Mouse (Mus musculus): ENCODE results near the gene Selenof. TPM values are rescaled to one million over a fixed set of nuclear protein-coding genes. Genes with fewer than 3 reads are reported as not detected.
A peak's percentile ranks its signal among the peaks of the same experiment; 100 is the strongest.

Selenof gene
- polyA plus RNA-seq, 1 experiment from 2014 or later, result 470 TPM

- H3K27ac ChIP-seq (ENCODE audit: low read length), result no peak overlapping the region
- WGBS, result 91% methylated on average over 7 of the region's 7 CpGs
- H3K4me3 ChIP-seq (ENCODE audit: low read length), result no peak overlapping the region
- no peaks in the 10 kb centered on the region for H3K9me3 ChIP-seq (replicated peaks; ENCODE audit: control insufficient read depth, low read length)
- H3K9ac ChIP-seq (ENCODE audit: low read length), result no peak overlapping the region
- H3K36me3 ChIP-seq (ENCODE audit: control insufficient read depth, insufficient read depth), result no peaks in the 10 kb centered on the region
- H3K27me3 ChIP-seq (ENCODE audit: control insufficient read depth, insufficient read depth, low read length), result no peaks in the 10 kb centered on the region
- ATAC-seq (replicated peaks; ENCODE audit: extremely low read depth, insufficient read depth, low FRiP score), result no peak
- peaks cover 21% of the 10 kb centered on the region for H3K4me1 ChIP-seq (ENCODE audit: control insufficient read depth, insufficient read depth, low read length)
- no peak overlapping the region for H3K4me2 ChIP-seq (ENCODE audit: low read depth, low read length)
Observed at GRCm38 (mm10) chr3:144555144-144555543, 15.0 kb upstream of the Selenof start.

GRCm38 (mm10) chr3:144556625-144557324, 13.3 kb upstream of the Selenof start:
- no peak for ATAC-seq (replicated peaks; ENCODE audit: extremely low read depth, insufficient read depth, low FRiP score)
- H3K9ac ChIP-seq (ENCODE audit: low read length), result peak overlapping the region; percentile 59
- WGBS, result 29% methylated on average over 16 of the region's 16 CpGs
- peaks cover 25% of the 10 kb centered on the region for H3K4me1 ChIP-seq (ENCODE audit: control insufficient read depth, insufficient read depth, low read length)
- peak overlapping the region; percentile 19; the same call in 1 of the 2 replicates for H3K4me3 ChIP-seq (ENCODE audit: low read length)
- H3K36me3 ChIP-seq (ENCODE audit: control insufficient read depth, insufficient read depth), result no peaks in the 10 kb centered on the region
- H3K4me2 ChIP-seq (ENCODE audit: low read depth, low read length), result peak overlapping the region; percentile 58
- H3K27ac ChIP-seq (ENCODE audit: low read length), result no peak overlapping the region
- no peaks in the 10 kb centered on the region for H3K27me3 ChIP-seq (ENCODE audit: control insufficient read depth, insufficient read depth, low read length)
- no peaks in the 10 kb centered on the region for H3K9me3 ChIP-seq (replicated peaks; ENCODE audit: control insufficient read depth, low read length)

GRCm38 (mm10) chr3:144558274-144558673, 11.8 kb upstream of the Selenof start:
- no peaks in the 10 kb centered on the region for H3K9me3 ChIP-seq (replicated peaks; ENCODE audit: control insufficient read depth, low read length)
- H3K36me3 ChIP-seq (ENCODE audit: control insufficient read depth, insufficient read depth), result no peaks in the 10 kb centered on the region
- WGBS, result 54% methylated on average over 5 of the region's 5 CpGs
- 0 out of 2 replicates have a peak overlapping the region, but pooled peaks have one; percentile 23 for H3K4me2 ChIP-seq (ENCODE audit: low read depth, low read length)
- no peak for ATAC-seq (replicated peaks; ENCODE audit: extremely low read depth, insufficient read depth, low FRiP score)
- no peak overlapping the region for H3K27ac ChIP-seq (ENCODE audit: low read length)
- peaks cover 25% of the 10 kb centered on the region for H3K4me1 ChIP-seq (ENCODE audit: control insufficient read depth, insufficient read depth, low read length)
- H3K4me3 ChIP-seq (ENCODE audit: low read length), result no peak overlapping the region
- H3K27me3 ChIP-seq (ENCODE audit: control insufficient read depth, insufficient read depth, low read length), result no peaks in the 10 kb centered on the region
- H3K9ac ChIP-seq (ENCODE audit: low read length), result no peak overlapping the region

DNA sequence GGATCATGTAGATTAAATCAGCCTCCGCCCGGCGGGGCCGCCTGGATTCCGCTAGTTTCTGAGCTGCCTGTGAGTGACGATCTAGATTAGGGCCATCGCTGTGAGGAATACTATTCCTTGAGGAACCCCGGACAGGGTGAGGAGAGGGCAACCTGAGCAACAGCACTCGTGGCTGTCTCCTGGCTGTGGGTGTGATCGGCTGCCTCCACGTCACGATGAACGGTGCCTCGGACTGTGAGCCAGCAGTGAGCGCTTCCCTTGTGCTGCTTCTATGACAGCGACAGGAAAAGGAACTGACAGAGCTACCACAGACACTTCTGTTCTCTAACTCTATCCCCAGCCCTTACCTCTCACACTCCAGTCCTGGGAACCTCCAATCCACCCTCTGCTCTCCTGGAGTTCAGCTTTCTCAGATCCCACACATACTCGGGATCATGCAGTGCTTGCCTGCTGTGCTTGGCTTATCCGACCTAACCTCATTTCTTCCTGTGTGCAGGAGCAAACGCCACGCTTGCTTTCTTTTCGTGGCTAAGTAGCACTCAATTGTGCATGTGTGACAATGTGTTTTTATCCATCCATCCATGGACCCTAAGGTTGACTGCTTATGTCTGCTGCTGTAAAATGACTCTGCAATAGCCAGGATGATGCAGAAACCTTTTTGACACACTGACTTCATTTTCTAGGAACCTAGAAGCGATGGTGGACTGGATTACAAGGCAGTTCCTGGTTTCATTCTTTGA, 8.4 kb upstream of the Selenof start:
- no peak overlapping the region for H3K27ac ChIP-seq (ENCODE audit: low read length)
- H3K9ac ChIP-seq (ENCODE audit: low read length), result peak overlapping the region; percentile 1
- ATAC-seq (replicated peaks; ENCODE audit: extremely low read depth, insufficient read depth, low FRiP score), result peak; percentile 46; the same call in 1 of the 2 replicates

DNA sequence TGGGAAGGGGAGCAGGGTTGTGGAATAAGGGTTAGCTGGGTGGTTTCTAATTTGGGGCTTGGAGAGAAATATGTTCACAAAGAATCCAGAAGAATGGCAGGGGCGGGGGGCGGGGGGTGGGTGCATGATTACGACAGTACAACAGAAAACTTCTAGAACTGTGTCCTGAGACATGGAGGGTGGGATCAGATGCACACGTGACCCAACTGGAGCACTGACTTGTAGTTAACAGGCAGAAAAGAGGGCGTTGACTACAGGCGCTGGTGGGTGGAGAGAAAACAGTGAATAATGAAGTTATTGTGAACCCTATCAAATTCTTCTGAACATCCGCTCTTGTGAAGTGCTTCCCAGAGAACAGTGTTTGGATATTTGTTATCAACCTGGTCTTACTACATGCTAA, 6.2 kb upstream of the Selenof start:
- Histone ChIP-seq H3K27me3 (ENCODE audit: control insufficient read depth, insufficient read depth, low read length) (no peaks in the 10 kb centered on the region), H3K27ac (ENCODE audit: low read length) (no peak overlapping the region), H3K36me3 (ENCODE audit: control insufficient read depth, insufficient read depth) (no peaks in the 10 kb centered on the region), H3K4me3 (ENCODE audit: low read length) (no peak overlapping the region), H3K4me1 (ENCODE audit: control insufficient read depth, insufficient read depth, low read length) (peaks cover 12% of the 10 kb centered on the region), H3K4me2 (ENCODE audit: low read depth, low read length) (no peak overlapping the region), H3K9me3 (replicated peaks; ENCODE audit: control insufficient read depth, low read length) (no peaks in the 10 kb centered on the region), H3K9ac (ENCODE audit: low read length) (no peak overlapping the region)
- ATAC-seq (replicated peaks; ENCODE audit: extremely low read depth, insufficient read depth, low FRiP score), result no peak
- 71% methylated on average over 7 of the region's 7 CpGs for WGBS

More for the DNA sequence above, 8.4 kb upstream of the Selenof start:
- Histone ChIP-seq H3K4me3 (ENCODE audit: low read length) (peak overlapping the region; percentile 35), H3K27me3 (ENCODE audit: control insufficient read depth, insufficient read depth, low read length) (no peaks in the 10 kb centered on the region), H3K4me2 (ENCODE audit: low read depth, low read length) (peak overlapping the region; percentile 59), H3K9me3 (replicated peaks; ENCODE audit: control insufficient read depth, low read length) (no peaks in the 10 kb centered on the region), H3K36me3 (ENCODE audit: control insufficient read depth, insufficient read depth) (no peaks in the 10 kb centered on the region), H3K4me1 (ENCODE audit: control insufficient read depth, insufficient read depth, low read length) (peaks cover 20% of the 10 kb centered on the region)
- WGBS, result 44% methylated on average over 22 of the region's 22 CpGs

GRCm38 (mm10) chr3:144565212-144565611, 4.9 kb upstream of the Selenof start:
- Histone ChIP-seq H3K9ac (ENCODE audit: low read length) (no peak overlapping the region), H3K9me3 (replicated peaks; ENCODE audit: control insufficient read depth, low read length) (no peaks in the 10 kb centered on the region), H3K4me3 (ENCODE audit: low read length) (no peak overlapping the region), H3K4me2 (ENCODE audit: low read depth, low read length) (no peak overlapping the region), H3K27me3 (ENCODE audit: control insufficient read depth, insufficient read depth, low read length) (no peaks in the 10 kb centered on the region), H3K27ac (ENCODE audit: low read length) (peak overlapping the region; percentile 39; the same call in 1 of the 2 replicates), H3K4me1 (ENCODE audit: control insufficient read depth, insufficient read depth, low read length) (peaks cover 12% of the 10 kb centered on the region), H3K36me3 (ENCODE audit: control insufficient read depth, insufficient read depth) (no peaks in the 10 kb centered on the region)
- WGBS, result 58% methylated on average over 7 of the region's 7 CpGs
- ATAC-seq (replicated peaks; ENCODE audit: extremely low read depth, insufficient read depth, low FRiP score), result no peak

GRCm38 (mm10) chr3:144568861-144569361, 1.2 kb upstream of the Selenof start:
- H3K4me2 ChIP-seq (ENCODE audit: low read depth, low read length), result peak overlapping the region; percentile 97
- under 1% methylated on average over 21 of the region's 21 CpGs for WGBS

GRCm38 (mm10) chr3:144569401-144569971, 618 bp upstream of the Selenof start:
- Histone ChIP-seq H3K9ac (ENCODE audit: low read length) (peak overlapping the region; percentile 94), H3K4me2 (ENCODE audit: low read depth, low read length) (peak overlapping the region; percentile 97), H3K4me3 (ENCODE audit: low read length) (peak overlapping the region; percentile 92), H3K27ac (ENCODE audit: low read length) (peak overlapping the region; percentile 86), H3K27me3 (ENCODE audit: control insufficient read depth, insufficient read depth, low read length) (no peaks in the 10 kb centered on the region), H3K4me1 (ENCODE audit: control insufficient read depth, insufficient read depth, low read length) (peaks cover 22% of the 10 kb centered on the region), H3K36me3 (ENCODE audit: control insufficient read depth, insufficient read depth) (peaks cover 4% of the 10 kb centered on the region; the same call in 1 of the 2 replicates), H3K9me3 (replicated peaks; ENCODE audit: control insufficient read depth, low read length) (no peaks in the 10 kb centered on the region)
- WGBS, result under 1% methylated on average over 45 of the region's 47 CpGs
- ATAC-seq (replicated peaks; ENCODE audit: extremely low read depth, insufficient read depth, low FRiP score), result peak; percentile 5; the same call in 1 of the 2 replicates

More at GRCm38 (mm10) chr3:144568861-144569361, 1.2 kb upstream of the Selenof start:
- ATAC-seq (replicated peaks; ENCODE audit: extremely low read depth, insufficient read depth, low FRiP score), result no peak
- peaks cover 22% of the 10 kb centered on the region for H3K4me1 ChIP-seq (ENCODE audit: control insufficient read depth, insufficient read depth, low read length)
- H3K9me3 ChIP-seq (replicated peaks; ENCODE audit: control insufficient read depth, low read length), result no peaks in the 10 kb centered on the region
- H3K9ac ChIP-seq (ENCODE audit: low read length), result peak overlapping the region; percentile 94
- H3K27me3 ChIP-seq (ENCODE audit: control insufficient read depth, insufficient read depth, low read length), result no peaks in the 10 kb centered on the region
- H3K4me3 ChIP-seq (ENCODE audit: low read length), result peak overlapping the region; percentile 92
- peaks cover 4% of the 10 kb centered on the region; the same call in 1 of the 2 replicates for H3K36me3 ChIP-seq (ENCODE audit: control insufficient read depth, insufficient read depth)
- peak overlapping the region; percentile 42 for H3K27ac ChIP-seq (ENCODE audit: low read length)
